In the genomic region with DNA sequence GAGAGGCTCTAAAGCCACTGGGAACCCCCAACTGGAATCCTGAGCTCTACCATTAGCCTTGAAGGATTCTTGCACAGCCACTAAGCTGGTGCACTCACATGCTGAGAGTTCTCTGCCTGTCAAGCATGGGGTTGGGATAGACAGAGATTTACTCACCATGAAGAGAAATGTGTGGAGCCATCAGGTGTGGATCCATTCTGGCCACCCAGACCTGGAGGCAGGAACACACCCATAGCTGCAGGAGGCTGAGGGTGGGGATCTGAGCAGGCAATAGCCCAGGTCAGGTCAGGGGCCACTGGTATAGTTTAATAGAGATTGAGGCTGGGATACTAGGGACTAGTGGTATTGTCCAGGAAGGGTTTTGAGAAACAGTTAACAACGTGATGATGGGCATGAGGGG, we compare ENCODE assay signal across 8 mouse cellular contexts. TPM values are rescaled to one million over a fixed set of nuclear protein-coding genes. Genes with fewer than 3 reads are reported as not detected.
A peak's percentile ranks its signal among the peaks of the same experiment; 100 is the strongest.
DNase-seq lines count a peak whose midpoint lies in the region; ATAC-seq and TF ChIP-seq lines count a peak whose summit lies in the region.

No protein-coding gene starts in this region.

- no peaks in the 10 kb centered on the region for H3K9me3 ChIP-seq in heart, postnatal 0 days (replicated peaks; ENCODE audit: control insufficient read depth, low read length)
- no peaks in the 10 kb centered on the region for H3K9me3 ChIP-seq in liver, embryonic 11.5 days (ENCODE audit: control insufficient read depth, low read length)
- no peaks in the 10 kb centered on the region for H3K9me3 ChIP-seq in neural tube, embryonic 15.5 days (replicated peaks)

- 0% methylated on average over 1 of the region's 1 CpGs for WGBS in heart, postnatal 0 days
- 0% methylated on average over 1 of the region's 1 CpGs for WGBS in liver, embryonic 11.5 days
- 0% methylated on average over 1 of the region's 1 CpGs for WGBS in neural tube, embryonic 15.5 days

- no peak for ATAC-seq in heart, postnatal 0 days (ENCODE audit: insufficient read depth, low read depth)
- no peak for ATAC-seq in liver, embryonic 11.5 days (replicated peaks; ENCODE audit: low FRiP score)
- no peak; the same call in 1 of the 2 replicates for ATAC-seq in neural tube, embryonic 15.5 days (ENCODE audit: low FRiP score)

- peak overlapping the region; percentile 80 for H3K27ac ChIP-seq in bone marrow macrophage, adult 2 months (ENCODE audit: insufficient read depth, low read depth, low read length)
- H3K27ac ChIP-seq in heart, postnatal 0 days (ENCODE audit: low read depth), result peak overlapping the region; percentile 96
- H3K27ac ChIP-seq in liver, embryonic 11.5 days (ENCODE audit: low read depth, low read length), result peak overlapping the region; percentile 100
- H3K27ac ChIP-seq in neural tube, embryonic 15.5 days (replicated peaks), result peak overlapping the region; percentile 97

- peak overlapping the region; percentile 93 for H3K4me2 ChIP-seq in heart, postnatal 0 days (ENCODE audit: low read depth, low read length)
- H3K4me2 ChIP-seq in liver, embryonic 11.5 days, result peak overlapping the region; percentile 86
- H3K4me2 ChIP-seq in neural tube, embryonic 15.5 days, result peak overlapping the region; percentile 92

- DNase-seq in kidney, adult 11 months, result peak; percentile 35
- DNase-seq in kidney, postnatal 14 days, result no peak
- no peak for DNase-seq in heart, postnatal 0 days (ENCODE audit: low spot score)
- DNase-seq in liver, embryonic 11.5 days (ENCODE audit: low spot score), result no peak
- DNase-seq in yolk sac, embryonic 10.5 days (ENCODE audit: low spot score), result no peak
- DNase-seq in left cerebral cortex, adult 8-10 months (ENCODE audit: low spot score in 2 of 2), result no peak

- no peak for TF ChIP-seq EP300 in heart, postnatal 0 days (IDR thresholded peaks at IDR 0.05; ENCODE audit: low read depth)

- peak overlapping the region; percentile 90 for H3K4me3 ChIP-seq in bone marrow macrophage, adult 2 months (ENCODE audit: insufficient read depth, low read length)
- peak overlapping the region; percentile 88 for H3K4me3 ChIP-seq in heart, postnatal 0 days (ENCODE audit: low read depth, low read length)
- peak overlapping the region; percentile 83 for H3K4me3 ChIP-seq in liver, embryonic 11.5 days (ENCODE audit: low read depth, low read length)
- H3K4me3 ChIP-seq in neural tube, embryonic 15.5 days (replicated peaks), result peak overlapping the region; percentile 83

- no peak for TF ChIP-seq POLR2A in bone marrow macrophage, adult 2 months (IDR thresholded peaks at IDR 0.05; ENCODE audit: borderline replicate concordance, low read depth, low read length)

- H3K9ac ChIP-seq in heart, postnatal 0 days (replicated peaks; ENCODE audit: low read depth, low read length), result peak overlapping the region; percentile 92
- H3K9ac ChIP-seq in liver, embryonic 11.5 days (ENCODE audit: low read depth, low read length), result peak overlapping the region; percentile 91
- H3K9ac ChIP-seq in neural tube, embryonic 15.5 days (replicated peaks), result peak overlapping the region; percentile 91

- no peaks in the 10 kb centered on the region for H3K27me3 ChIP-seq in heart, postnatal 0 days (ENCODE audit: control insufficient read depth, insufficient read depth, low read length)
- no peaks in the 10 kb centered on the region for H3K27me3 ChIP-seq in liver, embryonic 11.5 days (replicated peaks; ENCODE audit: control insufficient read depth, insufficient read depth, low read length)
- H3K27me3 ChIP-seq in neural tube, embryonic 15.5 days (replicated peaks), result no peaks in the 10 kb centered on the region

- peaks cover 23% of the 10 kb centered on the region for H3K36me3 ChIP-seq in heart, postnatal 0 days (replicated peaks; ENCODE audit: control insufficient read depth, insufficient read depth, low read length)
- H3K36me3 ChIP-seq in liver, embryonic 11.5 days (ENCODE audit: control insufficient read depth, insufficient read depth, low read length), result peaks cover 4% of the 10 kb centered on the region; the same call in 1 of the 2 replicates
- peaks cover 36% of the 10 kb centered on the region for H3K36me3 ChIP-seq in neural tube, embryonic 15.5 days

- H3K4me1 ChIP-seq in bone marrow macrophage, adult 2 months (ENCODE audit: control insufficient read depth, insufficient read depth, low read length), result peaks cover 15% of the 10 kb centered on the region
- H3K4me1 ChIP-seq in heart, postnatal 0 days (ENCODE audit: control insufficient read depth, insufficient read depth), result peaks cover 19% of the 10 kb centered on the region
- peaks cover 15% of the 10 kb centered on the region for H3K4me1 ChIP-seq in liver, embryonic 11.5 days (replicated peaks; ENCODE audit: control insufficient read depth, insufficient read depth, low read length)
- H3K4me1 ChIP-seq in neural tube, embryonic 15.5 days, result peaks cover 50% of the 10 kb centered on the region

- no peak for TF ChIP-seq CTCF in bone marrow macrophage, adult 2 months (IDR thresholded peaks at IDR 0.05; ENCODE audit: low read depth, low read length)
- TF ChIP-seq CTCF in heart, postnatal 0 days (IDR thresholded peaks at IDR 0.05; ENCODE audit: low read depth), result no peak

RNA-seq across cellular contexts. Expression of a gene that starts 0.8 kb away (rescaled TPM):
- 499 and 511 TPM in 2 replicates for polyA plus RNA-seq in bone marrow macrophage, adult 2 months (2012; ENCODE audit: insufficient read depth, insufficient read length, missing spikeins)
- 167 and 207 TPM in 2 replicates for total RNA-seq in heart, postnatal 0 days (2014; rRNA removed; ENCODE audit: low replicate concordance)
- 326 and 332 TPM in 2 replicates for polyA plus RNA-seq in heart, postnatal 0 days (2015; fragmentation: Nextera tagmentation; extraction: Ambion mirVana)
- 254 and 264 TPM in 2 replicates for polyA plus RNA-seq in liver, embryonic 11.5 days (2014; fragmentation: Nextera tagmentation; extraction: Ambion mirVana)
- polyA plus RNA-seq in neural tube, embryonic 15.5 days (2015; fragmentation: Nextera tagmentation; extraction: Ambion mirVana), result 261 and 304 TPM in 2 replicates
- 100 to 1,000 TPM; 164 to 176 (median 168) TPM for total RNA-seq in left cerebral cortex, adult 8-10 months (2022)

RNA-seq across cellular contexts. Expression of a gene that starts 0.8 kb away (rescaled TPM):
- polyA plus RNA-seq in bone marrow macrophage, adult 2 months (2012; ENCODE audit: insufficient read depth, insufficient read length, missing spikeins), result 10.5 and 11.2 TPM in 2 replicates
- 46.1 and 46.9 TPM in 2 replicates for total RNA-seq in heart, postnatal 0 days (2014; rRNA removed; ENCODE audit: low replicate concordance)
- polyA plus RNA-seq in heart, postnatal 0 days (2015; fragmentation: Nextera tagmentation; extraction: Ambion mirVana), result 42.1 and 49.9 TPM in 2 replicates
- polyA plus RNA-seq in liver, embryonic 11.5 days (2014; fragmentation: Nextera tagmentation; extraction: Ambion mirVana), result 14.9 and 16.1 TPM in 2 replicates
- polyA plus RNA-seq in neural tube, embryonic 15.5 days (2015; fragmentation: Nextera tagmentation; extraction: Ambion mirVana), result 49.2 and 52.0 TPM in 2 replicates
- 10 to 100 TPM; 37.0 to 40.4 (median 39.4) TPM for total RNA-seq in left cerebral cortex, adult 8-10 months (2022)

RNA-seq across cellular contexts. Expression of a gene that starts 8.5 kb away (rescaled TPM):
- polyA plus RNA-seq in bone marrow macrophage, adult 2 months (2012; ENCODE audit: insufficient read depth, insufficient read length, missing spikeins), result 4.5 and 6.5 TPM in 2 replicates
- 3.7 and 14.5 TPM in 2 replicates for total RNA-seq in heart, postnatal 0 days (2014; rRNA removed; ENCODE audit: low replicate concordance)
- 5.4 and 6.4 TPM in 2 replicates for polyA plus RNA-seq in heart, postnatal 0 days (2015; fragmentation: Nextera tagmentation; extraction: Ambion mirVana)
- 16.0 and 16.5 TPM in 2 replicates for polyA plus RNA-seq in liver, embryonic 11.5 days (2014; fragmentation: Nextera tagmentation; extraction: Ambion mirVana)
- polyA plus RNA-seq in neural tube, embryonic 15.5 days (2015; fragmentation: Nextera tagmentation; extraction: Ambion mirVana), result 24.2 and 30.5 TPM in 2 replicates
- 10 to 100 TPM; 26.3 to 32.2 (median 28.2) TPM for total RNA-seq in left cerebral cortex, adult 8-10 months (2022)

RNA-seq across cellular contexts. Expression of a gene that starts 14.9 kb away (rescaled TPM):
- polyA plus RNA-seq in bone marrow macrophage, adult 2 months (2012; ENCODE audit: insufficient read depth, insufficient read length, missing spikeins), result 13.5 and 15.3 TPM in 2 replicates
- total RNA-seq in heart, postnatal 0 days (2014; rRNA removed; ENCODE audit: low replicate concordance), result 12.9 and 22.4 TPM in 2 replicates
- 20.5 and 20.9 TPM in 2 replicates for polyA plus RNA-seq in heart, postnatal 0 days (2015; fragmentation: Nextera tagmentation; extraction: Ambion mirVana)
- polyA plus RNA-seq in liver, embryonic 11.5 days (2014; fragmentation: Nextera tagmentation; extraction: Ambion mirVana), result 11.3 and 13.9 TPM in 2 replicates
- 117 and 136 TPM in 2 replicates for polyA plus RNA-seq in neural tube, embryonic 15.5 days (2015; fragmentation: Nextera tagmentation; extraction: Ambion mirVana)
- total RNA-seq in left cerebral cortex, adult 8-10 months (2022), result 100 to 1,000 TPM; 133 to 145 (median 139) TPM

RNA-seq across cellular contexts. Expression of a gene that starts 33.5 kb away (rescaled TPM):
- polyA plus RNA-seq in bone marrow macrophage, adult 2 months (2012; ENCODE audit: insufficient read depth, insufficient read length, missing spikeins), result 531 and 533 TPM in 2 replicates
- total RNA-seq in heart, postnatal 0 days (2014; rRNA removed; ENCODE audit: low replicate concordance), result 319 and 336 TPM in 2 replicates
- 578 and 581 TPM in 2 replicates for polyA plus RNA-seq in heart, postnatal 0 days (2015; fragmentation: Nextera tagmentation; extraction: Ambion mirVana)
- polyA plus RNA-seq in liver, embryonic 11.5 days (2014; fragmentation: Nextera tagmentation; extraction: Ambion mirVana), result 2,990 and 3,052 TPM in 2 replicates
- polyA plus RNA-seq in neural tube, embryonic 15.5 days (2015; fragmentation: Nextera tagmentation; extraction: Ambion mirVana), result 460 and 559 TPM in 2 replicates
- 100 to 1,000 TPM in 3 of 4 experiments, 10 to 100 TPM in 1; 97.3 to 121 (median 112) TPM for total RNA-seq in left cerebral cortex, adult 8-10 months (2022)
